Mouse (Mus musculus) heart, adult 18-20 months (tissue): Measurements from ENCODE around the gene Ubac2. TPM values are rescaled to one million over a fixed set of nuclear protein-coding genes. Genes with fewer than 3 reads are reported as not detected.
"Not testable (repeated sequence)": the region's sequence is repeated elsewhere in the genome, so short reads cannot be mapped to it uniquely, and the experiment has no call there.

Source experiments
- DNase-seq, 2 experiments: peaks; one replicate each; pipeline ENCODE4 v3.0.0; 2021 to 2022; ENCODE audit warnings: mixed read lengths in 1 of 2
- total RNA-seq, 2 experiments: library from RNA; stranded (reverse); gene quantifications; 2 replicates each; pipeline ENCODE4 v1.2.3; 2021

The Ubac2 gene
- total RNA-seq, 2 experiments from 2014 or later: 28.9 to 31.0 TPM

DNA sequence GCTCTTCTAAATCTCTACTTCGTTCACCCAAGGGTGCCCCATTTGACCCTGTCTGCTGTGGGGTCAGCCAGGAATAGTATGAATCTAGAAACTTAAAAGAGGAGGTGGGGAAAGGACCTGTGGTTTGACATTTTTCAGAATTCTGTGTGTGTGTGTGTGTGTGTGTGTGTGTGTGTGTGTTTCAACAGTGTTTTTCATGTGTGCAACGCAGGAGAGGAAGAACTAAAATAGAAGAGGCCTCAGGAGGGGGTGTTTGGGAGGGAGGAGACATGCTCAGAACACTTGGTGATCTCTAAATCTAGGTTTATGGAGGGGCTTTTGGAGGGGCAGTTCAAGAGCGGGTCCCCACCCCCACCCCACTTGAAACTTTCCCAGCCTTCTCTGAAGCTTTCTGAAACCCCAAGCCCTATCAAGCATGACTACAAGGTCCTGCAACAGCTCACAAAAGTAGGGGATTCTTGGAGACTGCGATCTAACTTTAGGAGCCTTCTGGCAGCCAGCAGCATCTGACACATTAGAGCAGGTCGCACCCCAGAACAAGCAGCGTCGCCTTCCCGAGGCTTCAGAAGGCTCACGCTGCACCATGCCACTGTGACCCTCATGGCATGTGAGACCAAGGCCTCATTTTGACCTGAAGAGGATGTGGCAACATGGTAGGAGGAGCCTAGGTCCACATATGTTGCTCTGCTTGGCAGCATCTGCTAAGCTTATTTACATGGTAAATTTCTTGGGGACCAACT, 174.6 kb downstream of the Ubac2 start:
- DNase-seq: no peak

DNA sequence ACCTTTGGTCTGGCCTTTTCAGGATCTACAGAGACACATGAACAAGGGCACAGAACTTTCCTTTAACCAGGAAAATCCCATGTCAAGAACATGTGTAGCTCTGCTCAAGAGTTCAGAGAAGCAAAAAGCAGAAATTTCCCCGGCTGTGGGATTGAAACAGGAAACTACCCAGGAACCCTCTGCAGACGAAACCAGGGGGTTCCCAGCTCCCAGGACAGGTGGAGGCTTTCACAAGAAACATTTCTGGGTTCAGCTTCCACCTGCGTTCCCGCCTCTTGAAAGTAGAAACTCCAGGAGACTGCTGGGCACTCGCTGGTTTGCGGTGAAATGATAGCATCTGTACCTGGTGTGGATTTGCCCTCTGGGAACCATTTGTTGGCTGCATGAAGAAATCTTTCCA, 178.5 kb downstream of the Ubac2 start:
- DNase-seq: no peak

DNA sequence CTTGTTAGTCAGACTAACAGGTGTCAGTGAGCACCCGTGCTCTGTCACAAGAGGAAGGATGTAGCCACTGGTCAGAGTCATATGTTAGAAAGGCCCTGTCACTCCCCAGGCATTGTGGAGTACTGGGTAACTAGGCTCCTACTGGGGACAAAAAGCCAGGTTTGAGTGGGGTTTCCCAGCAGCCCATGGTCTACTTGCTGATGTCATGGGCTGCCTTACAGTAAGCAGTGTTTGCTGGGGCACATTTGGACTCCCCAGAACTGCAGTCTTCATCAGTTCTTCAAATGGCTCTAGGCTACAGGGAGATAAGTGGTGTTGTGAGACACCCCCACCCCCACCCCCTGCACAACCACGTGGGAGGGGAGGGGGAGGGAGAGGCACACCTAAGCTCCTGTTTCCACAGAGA, 179.5 kb downstream of the Ubac2 start:
- no peak for DNase-seq

DNA sequence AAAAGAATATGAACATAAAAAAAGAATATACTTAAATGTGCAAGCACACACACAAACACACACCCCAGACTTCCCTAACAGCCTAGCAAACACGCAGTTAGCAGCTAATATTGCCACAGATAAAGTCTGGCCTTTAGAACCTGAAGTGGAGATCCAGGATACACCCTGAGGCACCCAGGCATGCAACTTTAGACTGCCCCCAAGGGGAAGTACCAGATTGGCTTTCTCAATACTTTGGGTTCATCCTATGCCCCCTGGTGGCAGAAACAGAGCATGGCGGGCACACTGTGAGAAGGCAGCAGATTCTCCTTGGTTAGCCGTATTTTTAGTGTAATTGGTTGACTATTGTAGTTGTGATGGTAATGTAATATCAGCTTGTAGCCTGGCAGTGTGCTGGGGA, 182.2 kb downstream of the Ubac2 start:
- DNase-seq: peak; percentile 82 to 92

DNA sequence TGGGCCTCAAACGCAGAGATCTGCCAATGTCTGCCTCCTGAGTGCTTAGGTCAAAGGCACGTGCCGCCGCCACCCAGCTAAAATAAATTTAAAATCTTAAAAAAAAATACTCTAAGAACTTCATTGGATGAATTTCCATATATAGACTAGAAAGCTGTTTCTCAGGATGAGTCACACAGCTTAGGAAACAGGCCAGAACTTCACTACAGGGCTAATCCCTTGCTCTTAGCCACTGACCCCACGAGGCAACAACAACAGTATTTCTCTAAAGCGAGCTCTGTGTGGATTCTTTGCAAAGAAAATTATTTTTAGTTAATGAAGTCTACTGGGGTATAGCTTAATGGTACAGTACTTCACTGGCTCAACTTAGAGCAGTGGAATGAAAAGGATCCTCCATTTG, 183.0 kb downstream of the Ubac2 start:
- no peak for DNase-seq

DNA sequence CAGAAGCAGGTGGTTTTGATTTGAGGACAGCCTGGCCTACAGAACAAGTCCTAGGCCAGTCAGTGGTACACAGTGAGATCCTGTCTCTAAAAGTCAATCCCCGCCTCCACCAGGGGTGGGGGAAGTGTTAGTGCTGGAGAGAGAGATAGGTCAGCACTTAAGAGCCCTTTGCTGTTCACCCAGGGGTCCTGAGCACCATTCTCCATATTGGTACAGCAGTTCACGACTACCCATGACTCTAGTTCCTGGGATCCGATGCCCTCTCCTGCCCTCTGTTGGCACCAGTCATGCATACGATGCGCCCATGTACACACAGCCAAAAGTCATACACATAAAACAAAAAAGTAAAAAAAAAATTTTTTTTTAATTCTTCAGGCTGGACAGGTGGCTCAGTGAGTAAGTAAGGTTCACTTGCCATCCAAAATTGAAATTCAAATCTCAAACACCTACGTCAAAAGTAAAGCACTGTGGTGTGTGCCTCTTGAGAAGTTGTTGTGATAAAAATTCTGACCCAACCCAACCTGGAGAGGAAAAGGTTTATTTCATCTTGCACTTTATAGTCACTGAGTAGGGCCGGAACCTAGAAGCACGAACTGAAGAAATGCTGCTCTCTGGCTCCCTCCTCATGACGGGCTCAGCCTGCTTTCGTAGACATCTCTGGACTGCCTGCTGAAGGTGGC, 184.1 kb downstream of the Ubac2 start:
- DNase-seq: no peak

DNA sequence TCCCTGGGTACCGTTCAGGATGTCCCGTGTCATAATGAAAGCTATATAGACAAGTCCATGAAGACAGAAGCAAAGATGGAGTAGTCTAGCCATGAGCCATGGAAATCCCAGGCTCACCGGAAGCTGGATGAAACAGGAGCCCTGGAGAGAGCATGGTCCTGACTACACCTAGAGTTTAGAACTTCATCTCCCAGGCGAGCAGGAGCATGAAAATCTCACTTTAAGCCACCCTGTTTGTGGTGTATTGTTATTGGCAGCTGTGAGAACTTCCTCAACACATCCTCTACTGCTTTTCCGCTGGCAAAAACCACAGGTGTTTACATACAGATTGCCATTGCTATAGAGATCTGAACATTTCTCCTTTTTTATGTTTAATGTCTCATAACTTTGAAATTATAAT, 185.2 kb downstream of the Ubac2 start:
- DNase-seq: no peak

DNA sequence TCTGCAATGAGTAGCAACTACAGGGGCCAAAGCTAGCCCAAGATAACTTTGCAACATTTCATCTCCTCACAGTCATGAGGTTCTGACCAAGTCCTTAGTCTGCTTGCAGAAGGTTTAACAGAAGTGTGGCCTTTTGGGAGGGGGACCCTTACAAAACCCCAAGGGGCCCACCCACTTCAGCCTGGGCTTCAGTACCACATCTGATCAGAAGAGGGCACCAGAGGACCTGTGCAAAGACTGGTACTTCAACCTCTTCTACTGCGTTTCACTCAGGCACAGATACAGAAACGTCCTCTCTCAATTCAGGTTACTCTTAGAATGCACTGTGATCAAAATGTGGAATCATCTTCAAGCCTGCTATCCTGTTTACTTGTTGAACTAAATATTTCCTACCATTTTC, 186.1 kb downstream of the Ubac2 start:
- DNase-seq: peak; percentile 51 to 88

DNA sequence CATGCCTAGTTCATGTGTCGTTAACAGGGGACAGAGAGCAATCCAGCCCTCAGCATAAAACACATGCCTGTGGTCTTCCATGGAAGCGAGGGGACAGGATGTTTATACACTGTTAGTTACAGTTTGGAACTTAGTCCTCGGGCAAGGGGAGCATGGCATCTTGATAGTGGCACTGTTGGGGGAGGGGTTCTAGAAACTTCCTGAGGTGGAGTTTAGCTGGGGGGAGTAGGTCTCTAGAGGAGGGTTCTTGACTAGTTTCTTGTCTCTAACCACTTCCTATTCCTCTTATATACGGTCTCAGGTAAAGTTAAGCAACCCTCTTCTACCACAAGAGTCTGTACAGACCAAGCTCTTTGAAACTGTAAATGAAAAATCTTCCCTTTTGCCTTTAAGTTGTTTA, 187.8 kb downstream of the Ubac2 start:
- DNase-seq: no peak

DNA sequence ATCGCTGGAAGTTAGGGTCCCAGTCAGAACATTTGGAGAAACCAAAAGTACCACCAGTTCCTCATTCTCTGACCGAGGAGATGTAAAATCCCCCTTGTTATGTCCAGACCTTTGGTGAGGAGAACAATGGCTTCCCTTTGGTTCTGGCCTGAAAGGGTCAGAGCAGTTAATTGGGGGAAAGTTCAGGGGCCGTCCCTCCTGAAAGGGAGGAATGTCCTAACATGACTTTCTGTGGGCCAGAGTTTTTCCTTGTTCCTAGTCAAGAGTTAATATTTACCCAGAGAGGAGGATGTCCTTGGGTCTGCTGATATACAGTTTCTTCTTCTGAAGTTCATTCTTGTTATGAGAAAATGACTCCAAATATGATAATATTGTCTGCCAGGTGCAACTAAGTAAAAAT, 189.6 kb downstream of the Ubac2 start:
- DNase-seq: not testable (repeated sequence)

DNA sequence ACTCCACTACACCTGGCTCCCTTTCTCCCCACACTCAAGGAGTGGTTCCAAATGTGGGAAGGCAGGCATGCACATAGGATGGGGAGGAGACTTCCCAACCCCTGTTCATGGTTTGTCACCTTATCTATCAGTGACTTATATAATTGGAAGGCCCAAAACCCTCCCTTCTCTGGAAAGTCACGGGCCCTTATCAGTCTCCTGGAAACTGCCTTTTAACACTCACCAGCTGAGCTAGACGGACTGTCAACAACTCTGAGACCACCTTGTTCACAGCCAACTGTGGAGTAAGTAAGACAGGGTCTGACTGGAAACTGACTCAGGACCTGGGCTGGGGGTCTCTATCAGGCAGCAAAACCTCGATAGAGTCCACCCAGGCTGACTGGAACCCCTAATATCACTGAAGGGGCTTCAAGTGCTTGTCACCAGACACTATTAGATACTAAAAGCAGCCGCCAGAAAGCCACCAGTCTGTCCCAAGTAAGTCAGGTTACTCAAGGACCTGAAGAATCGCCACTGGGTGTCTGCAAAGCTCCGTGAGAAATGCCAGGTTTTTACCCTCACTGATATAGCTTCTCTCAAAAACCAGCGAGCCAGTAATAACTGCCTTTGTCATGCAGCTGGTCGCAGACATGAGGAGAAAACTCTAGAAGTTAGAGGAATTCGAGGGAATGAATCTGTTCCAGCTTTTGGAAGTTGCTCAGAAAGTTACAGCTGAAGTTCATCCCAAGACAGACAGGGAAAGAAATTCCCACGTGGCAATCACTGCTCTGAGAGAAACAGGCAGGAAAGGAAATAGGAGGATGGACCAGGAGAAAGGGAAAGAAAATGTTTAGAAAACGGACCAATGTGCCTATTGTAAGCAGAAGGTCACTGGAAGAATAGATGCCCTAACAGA, 190.6 kb downstream of the Ubac2 start:
- peak; percentile 25 to 50 for DNase-seq

DNA sequence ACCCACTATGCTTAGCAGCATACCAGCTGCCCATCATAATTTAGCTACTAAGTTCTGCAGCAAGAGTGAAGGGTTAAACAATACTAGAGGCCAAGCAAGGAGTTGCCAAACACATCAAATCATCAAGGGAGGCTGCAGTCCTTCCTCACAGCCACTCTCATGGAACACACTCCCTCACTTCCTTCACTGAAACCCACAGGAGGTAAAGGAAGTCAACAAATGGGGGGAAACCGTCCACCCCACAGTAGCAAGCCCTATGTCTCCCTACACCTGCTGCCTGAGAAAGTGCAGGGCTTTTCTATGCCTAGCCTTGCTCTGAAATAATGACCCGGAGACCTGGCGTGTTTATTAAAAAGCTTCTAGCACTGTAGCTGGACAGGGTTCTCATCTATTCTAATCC, 191.5 kb downstream of the Ubac2 start:
- DNase-seq: no peak

Other genes with a start within 250 kb of the Ubac2 start
- 10 to 100 TPM; 21.6 to 27.8 TPM for gene Dock9, start 80.8 kb upstream of the Ubac2 start, total RNA-seq
- gene Gpr18, start 37.2 kb downstream of the Ubac2 start, total RNA-seq: 1 to 10 TPM in 1 of 2 experiments, under 1 TPM in 1; 0.22 to 1.8 TPM
- 1 to 10 TPM in 1 of 2 experiments, under 1 TPM in 1; 0.62 to 1.8 TPM for gene Gpr183, start 86.6 kb downstream of the Ubac2 start, total RNA-seq
- not detected for gene Timm8a2, start 156.1 kb downstream of the Ubac2 start, total RNA-seq
- gene Tm9sf2, start 228.4 kb downstream of the Ubac2 start, total RNA-seq: 100 to 1,000 TPM; 130 to 139 TPM